Mouse (Mus musculus) cerebellum, postnatal 4 days (tissue): ENCODE measurements around the gene Nxnl1.

Source experiments
- DNase-seq, 2 experiments: peaks; one replicate each; pipeline ENCODE4 v3.0.0; 2022; ENCODE audit warnings: low spot score in 2 of 2, mixed read lengths in 1 of 2

Gene Nxnl1

DNA sequence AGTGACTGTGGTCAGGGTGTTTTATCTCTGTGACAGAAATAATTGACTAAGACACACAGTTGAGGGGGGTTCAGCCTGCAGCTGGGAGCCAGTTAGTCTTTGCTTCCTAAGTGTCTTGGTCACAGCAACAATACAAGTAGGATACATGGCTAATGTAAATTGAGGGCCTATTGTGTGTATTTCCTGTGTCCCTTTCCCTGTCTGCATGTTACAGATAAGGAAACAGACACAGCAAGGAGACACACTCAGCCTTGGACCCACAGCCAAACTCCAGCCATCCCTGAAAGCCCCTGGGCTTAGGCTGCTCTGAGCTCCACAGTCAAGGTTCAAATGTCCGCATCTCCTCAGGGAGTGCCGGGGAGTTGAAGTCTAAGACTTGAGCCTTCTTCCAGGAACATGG is 11.8 kb downstream of the Nxnl1 start:
- DNase-seq: no peak

DNA sequence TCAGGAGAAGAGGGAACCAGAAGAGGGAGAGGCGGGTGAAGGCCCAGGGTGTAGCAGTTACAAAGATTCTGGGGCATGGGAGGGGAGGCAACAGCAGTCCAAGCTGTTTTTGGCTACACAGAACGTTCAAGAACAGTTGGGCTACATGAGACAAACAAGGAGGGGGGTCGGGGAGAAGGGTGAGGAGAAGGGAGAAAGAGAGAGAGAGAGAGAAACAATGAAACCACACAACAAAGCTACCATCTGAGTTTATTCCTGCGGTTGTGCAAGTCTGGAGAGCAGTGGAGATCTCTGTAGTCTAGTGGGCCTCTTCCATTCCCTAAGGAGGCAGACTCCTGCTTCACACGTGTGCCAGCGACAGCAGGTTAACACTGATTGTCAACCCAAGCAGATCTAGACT is 12.4 kb downstream of the Nxnl1 start:
- DNase-seq: no peak

DNA sequence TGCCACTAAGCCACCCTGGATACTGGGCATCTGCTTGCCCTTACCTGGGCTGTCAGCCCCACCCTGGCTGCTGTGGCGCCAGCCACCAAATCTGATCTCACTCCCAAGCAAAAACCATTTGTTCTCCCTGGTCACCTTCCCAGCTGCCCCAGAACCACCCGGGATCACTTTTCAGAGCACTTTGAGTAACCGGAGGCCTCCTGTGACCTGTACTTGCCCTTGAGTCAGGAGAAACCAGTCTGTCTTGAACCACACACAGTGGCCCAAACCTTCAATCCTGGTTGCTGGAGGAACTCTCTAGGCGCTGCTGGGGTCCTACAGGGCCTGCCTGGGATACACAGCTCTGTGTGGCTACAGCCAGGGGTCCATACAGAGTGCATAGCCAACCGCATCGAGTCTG is 13.6 kb downstream of the Nxnl1 start:
- no peak for DNase-seq

DNA sequence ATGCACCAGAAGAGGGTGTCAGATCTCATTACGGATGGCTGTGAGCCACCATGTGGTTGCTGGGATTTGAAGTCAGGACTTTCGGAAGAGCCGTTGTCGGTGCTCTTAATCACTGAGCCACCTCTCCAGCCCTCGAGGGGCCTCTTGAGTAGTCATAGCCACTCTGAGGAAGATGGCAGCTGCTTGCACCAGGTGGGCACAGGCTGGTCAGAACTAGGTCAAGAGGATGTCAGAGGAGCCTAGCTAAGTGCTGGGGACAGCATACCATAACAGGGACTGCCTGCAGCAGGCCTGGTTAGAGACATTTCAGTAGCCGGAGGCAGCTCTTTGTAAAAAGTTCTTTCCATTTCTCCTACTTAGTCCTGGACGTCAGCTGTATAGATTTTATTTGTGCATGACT is 15.6 kb downstream of the Nxnl1 start:
- no peak for DNase-seq

DNA sequence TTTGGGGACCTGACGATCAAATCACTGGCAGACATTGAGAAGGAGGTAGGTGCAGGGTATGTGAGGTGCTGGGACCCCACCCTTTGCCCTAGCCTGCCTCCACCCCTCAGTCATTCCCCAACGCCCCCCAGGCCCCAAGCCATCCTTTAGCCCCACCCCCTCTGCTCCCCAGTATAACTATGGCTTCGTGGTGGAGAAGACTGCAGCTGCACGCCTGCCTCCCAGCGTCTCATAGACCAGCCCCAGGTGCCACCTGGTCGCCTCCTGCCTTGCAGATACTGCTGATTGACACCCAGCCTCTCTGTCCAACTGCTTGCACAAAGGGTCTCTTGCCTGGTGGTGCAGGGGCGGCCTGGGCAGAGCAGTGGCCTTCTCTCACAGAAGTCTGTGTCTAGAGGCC is 18.8 kb downstream of the Nxnl1 start:
- DNase-seq: no peak

DNA sequence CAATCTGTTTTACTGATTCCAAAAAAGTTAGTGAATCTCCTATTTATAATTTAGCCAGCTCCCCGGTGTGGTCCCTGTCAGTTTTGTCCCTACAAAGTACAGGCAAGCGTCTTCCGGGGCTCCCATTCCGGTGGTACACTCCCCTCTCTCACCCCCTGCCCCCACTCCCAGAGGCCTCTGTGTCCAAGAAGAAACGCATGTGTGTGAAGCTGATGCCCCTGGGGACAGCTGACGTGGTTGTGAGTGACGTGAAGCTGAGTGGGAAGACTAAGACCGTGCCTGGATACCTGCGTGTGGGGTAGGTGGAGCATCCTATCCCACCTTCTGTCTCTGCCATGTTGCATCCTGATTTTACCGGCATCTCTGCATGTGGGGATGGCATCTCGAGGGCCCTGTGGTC is 21.3 kb downstream of the Nxnl1 start:
- no peak for DNase-seq

DNA sequence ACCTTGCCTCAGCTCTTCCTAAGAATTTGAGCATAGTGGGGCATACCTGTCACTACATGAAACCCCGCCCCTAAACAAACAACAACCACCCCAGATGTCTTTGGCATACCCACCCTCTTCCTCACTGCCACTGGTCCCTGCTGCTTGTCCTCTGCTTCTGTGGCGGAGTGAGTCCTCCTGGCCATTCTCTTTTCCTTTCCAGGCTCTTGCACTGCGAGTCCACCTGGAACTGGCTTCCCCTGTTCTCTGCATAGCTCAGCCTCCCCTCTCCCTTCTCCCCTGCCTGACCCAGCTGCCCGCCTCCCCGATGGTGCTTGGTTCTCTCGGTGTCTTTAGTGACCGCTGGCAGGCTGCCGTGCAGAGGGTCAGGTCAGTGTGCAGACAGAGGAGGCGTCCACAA is 22.6 kb downstream of the Nxnl1 start:
- no peak for DNase-seq

DNA sequence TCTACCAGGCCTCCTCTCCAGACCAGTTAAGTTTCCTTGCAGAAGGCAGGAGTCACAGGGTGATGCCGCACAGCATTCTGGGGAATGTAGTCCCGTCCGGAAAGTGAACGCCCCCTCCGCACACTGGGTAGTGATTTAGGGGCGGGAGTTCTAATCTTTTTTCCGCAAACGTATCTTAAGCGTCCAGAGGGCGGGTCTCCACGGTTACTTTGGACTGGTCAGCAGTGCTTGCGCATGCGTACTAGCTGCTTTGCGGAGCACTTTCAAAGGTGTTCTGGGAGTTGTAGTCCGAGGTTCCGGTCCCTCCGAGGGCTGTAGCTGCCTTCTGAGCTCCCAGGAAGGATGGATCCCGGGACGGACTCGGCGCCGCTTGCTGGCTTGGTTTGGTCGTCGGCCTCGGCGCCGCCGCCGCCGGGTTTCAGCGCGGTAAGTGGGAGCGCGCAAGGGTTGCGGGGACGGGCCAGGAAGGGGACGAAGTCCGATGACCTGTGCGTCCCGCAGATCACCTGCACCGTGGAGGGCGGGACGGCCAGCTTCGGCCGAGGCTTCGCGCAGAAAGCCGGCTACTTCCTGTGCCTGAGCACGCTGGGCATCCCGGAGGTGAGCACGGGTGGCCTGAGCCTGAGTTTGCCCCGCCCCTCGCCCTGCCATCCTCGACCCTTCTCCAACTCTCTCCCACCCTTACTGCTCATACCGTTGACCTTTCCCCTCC is 23.6 kb downstream of the Nxnl1 start, which contains the start of gene Mvb12a:
TSS of gene Mvb12a (plus strand) at position 291 of the 712 bp plus-strand sequence.
- DNase-seq: peak; percentile 78 to 92

DNA sequence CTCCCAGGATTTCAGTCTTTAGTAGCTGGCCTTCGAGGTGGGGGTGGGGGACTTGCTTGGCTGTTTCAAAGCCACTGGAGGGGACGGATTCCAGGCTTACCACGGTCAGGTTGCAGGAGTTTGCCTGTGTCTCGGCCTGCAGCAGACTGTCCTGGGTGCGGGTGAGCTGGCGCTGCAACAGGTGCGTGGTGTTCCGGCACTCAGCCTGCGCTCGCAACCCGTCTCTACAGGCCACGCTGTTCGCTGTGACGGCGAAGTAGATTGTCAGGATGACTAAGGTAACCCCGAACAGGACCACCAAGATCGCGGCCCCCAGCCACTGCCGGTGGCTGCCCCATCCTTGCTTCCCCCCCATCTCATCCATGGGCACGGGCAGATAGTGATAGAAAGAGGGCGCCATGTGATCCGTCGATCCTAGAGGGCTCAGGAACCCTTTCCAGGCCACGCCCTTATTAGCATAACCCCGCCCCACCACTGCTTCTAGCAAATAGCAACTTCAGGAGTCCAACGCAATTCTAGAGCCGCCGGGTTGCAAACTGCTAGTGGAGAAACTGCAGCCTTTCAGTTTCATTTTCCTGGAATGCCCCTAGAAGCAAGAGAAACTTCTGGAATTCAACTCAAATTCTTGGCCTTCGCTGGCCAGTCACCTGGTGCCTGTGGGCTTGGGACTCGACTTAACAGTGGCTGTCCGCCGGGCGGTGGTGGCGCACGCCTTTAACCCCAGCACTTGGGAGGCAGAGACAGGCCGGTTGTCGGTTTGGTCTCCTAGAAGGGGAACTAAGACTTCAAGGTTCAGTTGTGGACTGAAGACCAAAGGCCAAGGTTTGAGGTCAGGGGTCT is 29.2 kb downstream of the Nxnl1 start, which contains the start of gene Bst2:
TSS of gene Bst2 (minus strand) at position 429 of the 840 bp plus-strand sequence.
- DNase-seq: no peak

DNA sequence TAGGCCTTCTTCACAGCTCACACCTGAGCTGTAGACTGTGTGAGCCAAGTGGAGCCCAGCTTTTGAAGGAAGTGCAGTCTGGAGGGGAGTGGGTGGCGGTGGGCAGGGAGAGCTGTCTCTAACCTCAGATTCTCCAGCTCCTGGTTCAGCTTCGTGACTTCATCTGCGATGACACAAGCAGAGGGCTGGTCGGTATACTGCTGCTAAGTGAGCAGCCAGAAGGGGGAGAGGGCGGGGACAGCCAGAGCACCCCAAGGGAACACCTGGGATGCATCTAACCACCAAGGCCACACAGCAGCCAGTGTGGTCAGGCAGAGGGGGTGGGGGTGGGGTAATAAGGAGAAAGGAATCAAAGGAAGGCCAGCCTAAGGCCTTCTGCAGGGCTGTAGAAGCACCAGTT is 30.7 kb downstream of the Nxnl1 start:
- DNase-seq: no peak

DNA sequence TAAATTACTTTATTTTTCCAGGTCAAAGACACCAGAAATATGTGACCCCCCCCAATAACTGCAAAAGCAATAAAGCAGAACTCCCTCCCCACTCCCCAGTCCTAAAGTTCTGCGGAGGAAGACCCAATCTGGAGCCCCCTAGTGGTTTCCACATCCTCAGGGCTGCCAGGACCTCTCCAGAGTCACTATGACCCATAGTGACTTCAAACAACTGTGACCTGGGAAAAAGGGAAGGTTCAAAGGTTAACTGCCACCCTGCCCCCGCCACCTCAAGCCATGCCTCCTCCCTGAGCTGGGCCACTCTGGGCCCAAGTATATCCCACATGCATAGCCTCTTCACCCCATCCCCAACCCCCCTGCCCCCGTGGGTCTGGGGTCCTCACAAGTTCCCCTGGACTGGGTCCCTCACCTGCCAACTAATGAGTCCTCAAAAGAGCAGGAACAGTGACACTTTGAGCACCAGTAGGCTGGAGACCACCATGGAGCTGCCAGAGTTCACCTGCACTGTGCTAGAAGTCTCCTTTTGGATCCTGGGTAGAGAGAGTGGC is 32.1 kb downstream of the Nxnl1 start:
- no peak for DNase-seq

DNA sequence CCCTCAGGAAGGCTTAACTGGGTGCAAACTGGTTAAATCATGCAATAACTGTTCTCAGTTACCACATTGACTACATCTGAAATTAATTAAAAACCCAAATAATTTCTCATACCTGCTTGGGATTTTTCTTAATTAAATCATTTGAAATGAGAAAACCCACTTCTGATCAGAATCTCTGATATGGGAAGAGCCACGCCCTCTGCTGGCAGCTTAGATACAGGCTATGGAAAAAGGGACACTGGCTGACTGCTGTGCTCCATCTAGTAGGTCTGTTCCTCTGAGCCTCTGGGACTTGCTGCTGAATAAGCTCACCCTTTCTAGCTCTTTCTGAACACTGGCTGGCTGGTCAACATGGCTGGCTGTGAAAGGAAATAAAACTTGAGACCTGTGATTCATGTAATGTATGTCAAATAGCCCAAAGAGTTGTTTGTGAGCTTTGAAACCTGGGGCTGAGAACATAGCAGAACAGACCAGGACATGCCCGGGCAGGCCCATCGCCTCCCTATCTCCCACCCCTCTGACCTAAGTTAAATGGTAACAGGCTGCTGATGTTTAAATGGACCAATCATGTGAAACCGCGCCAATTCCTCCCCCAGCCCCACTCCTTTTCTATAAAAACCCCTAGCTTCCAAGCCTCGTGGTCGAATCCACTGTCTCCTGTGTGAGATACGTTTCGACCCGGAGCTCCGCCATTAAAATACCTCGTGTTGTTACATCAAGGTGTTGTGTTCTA is 35.5 kb downstream of the Nxnl1 start:
- DNase-seq: peak in 1 of 2 experiments; percentile 21

DNA sequence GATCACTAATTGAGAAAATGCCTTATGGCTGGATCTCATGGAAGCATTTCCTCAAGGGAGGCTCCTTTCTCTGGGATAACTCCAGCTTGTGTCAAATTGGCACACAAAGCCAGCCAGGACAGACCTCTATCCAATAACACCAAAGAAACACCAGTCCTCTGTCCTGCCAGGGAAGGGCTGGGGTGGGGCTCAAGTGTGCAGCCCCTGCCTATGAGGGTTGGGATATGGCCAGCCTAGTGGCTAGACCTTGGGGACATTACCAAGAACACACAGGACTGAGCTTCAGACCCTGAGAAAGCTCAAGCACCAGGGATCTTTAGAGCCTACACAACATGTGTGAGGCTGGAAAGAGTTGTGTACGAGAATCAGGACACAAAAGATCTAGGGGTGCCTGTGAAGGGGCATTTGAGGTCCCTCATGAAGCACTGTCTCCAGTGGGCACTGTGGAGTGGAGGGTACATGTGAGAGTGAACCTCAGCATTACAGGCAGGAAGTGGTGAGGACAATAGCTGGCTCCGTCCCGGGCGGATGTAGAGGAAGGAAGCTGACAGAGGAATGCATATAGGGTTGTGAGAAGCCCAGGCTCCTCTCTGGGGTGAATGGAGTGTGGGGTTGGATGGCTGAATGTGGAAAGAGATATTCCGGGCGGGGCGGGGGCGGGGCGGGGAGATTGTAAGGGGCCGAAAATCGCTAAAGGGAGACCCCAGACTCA is 37.9 kb downstream of the Nxnl1 start:
- no peak for DNase-seq

DNA sequence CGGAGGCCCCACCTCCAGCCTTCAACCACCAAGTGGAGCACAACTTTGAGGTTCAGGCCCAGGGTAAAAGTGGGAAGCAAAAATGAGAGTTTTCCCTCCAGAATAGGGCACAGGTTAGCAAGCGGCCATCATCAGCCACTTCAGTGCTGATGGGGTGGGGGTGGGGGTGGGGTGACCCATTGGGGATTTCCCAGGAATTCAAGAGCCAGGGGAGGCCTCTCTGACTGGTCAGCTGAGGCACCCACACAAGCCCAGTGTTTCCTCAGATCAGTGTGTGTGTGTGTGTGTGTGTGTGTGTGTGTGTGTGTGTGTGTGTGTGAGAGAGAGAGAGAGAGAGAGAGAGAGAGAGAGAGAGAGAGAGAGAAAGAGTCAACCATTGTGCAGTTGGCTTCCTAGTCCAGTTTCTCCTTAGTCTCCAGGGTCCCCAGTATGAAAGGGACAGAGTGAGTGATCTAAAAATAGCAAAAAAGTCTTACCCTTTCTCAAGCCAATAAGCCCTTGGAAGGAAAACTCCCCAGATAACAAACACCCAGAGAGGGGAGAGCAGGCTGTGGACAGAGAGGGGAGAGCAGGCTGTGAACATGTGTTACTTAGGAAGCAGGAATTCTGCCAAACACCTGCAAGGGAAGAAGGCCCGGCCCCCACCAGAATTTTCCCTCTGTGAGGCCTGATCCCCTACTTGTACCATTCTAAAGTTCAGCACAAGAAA is 39.1 kb downstream of the Nxnl1 start:
- no peak for DNase-seq

DNA sequence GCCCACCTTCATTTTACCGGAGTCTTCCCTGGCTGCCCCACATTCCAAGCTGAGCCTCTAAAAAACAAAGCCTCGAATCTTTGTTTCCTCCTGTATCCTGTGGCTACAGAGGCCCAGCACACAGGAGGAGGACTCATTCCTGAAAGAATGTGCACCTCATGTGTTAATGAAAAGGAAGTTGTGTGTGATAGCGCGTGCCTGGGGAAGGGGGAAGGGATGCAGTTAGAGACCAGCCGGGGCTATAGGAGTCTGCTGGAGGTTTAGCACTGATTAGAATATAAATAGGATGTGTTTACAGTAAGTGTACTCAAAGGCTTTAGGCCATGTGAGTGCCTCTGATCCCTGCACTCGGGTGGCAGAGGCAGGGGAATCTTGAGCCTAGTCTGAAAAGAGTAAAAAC is 40.1 kb downstream of the Nxnl1 start:
- DNase-seq: no peak

DNA sequence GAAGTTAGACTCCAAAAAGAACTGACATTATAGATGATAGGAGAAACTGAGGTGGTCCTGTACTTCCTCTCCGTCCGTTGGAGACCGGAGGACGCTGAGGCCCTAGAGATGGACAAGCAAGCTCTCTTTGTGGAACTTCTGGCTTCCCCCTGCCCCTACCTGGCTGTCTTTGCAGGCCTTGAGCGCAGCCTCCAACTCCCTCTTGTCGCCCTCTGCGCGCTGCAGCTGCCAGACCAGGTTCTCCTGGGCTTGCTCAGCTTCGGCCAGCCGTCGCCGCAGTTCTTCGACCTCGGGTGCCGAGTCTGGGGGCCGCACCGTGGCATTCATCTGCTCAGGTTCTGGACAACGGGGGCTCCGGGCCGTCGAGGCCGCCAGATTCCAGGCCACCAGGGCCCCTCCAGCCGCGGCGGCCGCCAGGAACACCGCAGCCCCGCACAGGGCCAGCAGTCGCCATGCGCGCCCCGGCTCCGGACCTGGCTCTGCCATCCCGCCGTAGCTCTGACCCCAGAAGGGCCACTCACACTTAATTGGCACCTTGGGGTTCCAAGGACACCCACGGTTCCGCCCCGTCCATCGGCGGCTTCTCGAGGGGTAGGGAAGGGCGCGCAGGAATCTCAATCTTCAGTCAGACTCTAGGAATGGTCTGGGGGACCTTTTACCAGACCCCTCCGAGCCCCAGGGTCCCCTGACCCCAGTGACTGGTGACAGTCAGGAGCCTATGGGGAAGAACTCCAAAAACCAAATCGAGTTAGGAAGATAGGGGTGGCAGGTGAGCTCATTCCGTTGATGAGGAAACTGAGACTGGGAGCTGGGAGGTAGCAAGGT is 41.0 kb downstream of the Nxnl1 start, which contains the start of gene Ccdc194:
TSS of gene Ccdc194 (minus strand) at position 486 of the 825 bp plus-strand sequence.
- DNase-seq: no peak

DNA sequence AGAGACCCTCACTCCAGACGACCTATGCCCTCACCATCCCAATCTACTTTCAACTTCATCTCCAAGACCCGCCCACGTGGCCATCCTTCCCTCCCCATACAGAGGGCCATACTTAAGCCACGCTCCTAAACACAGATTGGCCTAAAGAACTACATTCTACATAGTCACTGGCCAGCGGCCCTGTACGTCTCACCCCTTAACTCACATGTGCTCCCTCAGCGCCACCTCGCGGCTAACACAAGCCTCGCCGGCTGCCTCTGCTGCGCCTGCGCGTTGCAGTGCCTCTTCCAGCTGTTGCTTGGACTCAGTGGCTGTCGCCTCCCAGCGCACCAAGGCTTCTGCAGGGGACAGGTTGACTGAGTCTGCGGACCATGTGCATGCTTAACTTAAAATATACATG is 44.8 kb downstream of the Nxnl1 start:
- DNase-seq: peak; percentile 90 to 97

DNA sequence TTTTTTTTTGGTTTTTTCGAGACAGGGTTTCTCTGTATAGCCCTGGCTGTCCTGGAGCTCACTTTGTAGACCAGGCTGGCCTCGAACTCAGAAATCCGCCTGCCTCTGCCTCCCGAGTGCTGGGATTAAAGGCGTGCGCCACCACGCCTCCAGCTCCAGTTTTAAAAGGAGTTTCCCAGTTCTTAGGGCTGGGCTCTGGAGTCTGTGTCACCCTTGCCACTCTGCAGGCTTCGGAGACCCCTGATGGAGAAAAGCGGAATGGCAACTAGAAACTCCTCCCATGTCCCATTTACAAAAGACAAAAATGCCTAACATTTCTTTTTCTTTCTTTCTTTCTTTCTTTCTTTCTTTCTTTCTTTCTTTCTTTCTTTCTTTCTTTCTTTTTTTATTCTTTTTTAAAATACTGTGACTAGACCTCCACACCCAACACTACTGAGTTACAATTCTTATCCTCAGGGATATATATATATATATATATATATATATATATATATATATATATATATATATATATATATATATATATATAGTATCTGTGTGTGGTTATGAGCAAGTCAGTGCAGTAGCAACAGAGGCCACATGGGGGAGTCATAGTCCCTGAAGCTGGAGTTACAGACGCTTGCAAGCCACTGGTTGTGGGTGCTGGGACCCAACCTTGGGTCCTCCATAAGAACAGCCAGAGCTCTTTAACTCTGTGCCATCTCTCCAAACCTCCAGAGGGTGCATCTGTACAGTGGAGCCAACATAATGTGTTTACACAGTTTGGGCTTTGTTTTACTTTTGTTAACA is 47.2 kb downstream of the Nxnl1 start:
- peak in 1 of 2 experiments; percentile 66 for DNase-seq

DNA sequence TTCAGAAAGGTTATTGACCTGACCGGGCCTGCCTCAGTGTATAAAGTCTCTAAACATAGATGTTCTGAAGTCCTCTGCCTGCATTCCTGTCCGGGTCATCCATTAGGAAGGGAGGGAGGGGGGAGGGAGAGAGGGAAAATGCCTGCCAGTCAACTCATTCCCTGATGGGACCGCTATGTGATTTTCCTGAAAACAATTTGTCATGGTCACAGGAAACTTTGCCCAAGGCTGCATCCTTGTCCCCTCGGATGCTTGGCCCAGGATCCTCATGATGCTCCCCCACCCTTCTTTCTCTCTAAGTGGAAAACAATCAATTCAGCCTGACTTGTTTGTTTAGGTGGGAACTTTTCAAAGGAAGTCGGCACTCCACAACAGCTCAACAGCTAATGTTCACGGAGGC is 49.6 kb downstream of the Nxnl1 start:
- no peak for DNase-seq
